Mouse (Mus musculus) lung, embryonic 14.5 days (tissue): ENCODE measurements around the gene Krt42. TPM values are rescaled to one million over a fixed set of nuclear protein-coding genes. Genes with fewer than 3 reads are reported as not detected.

Experiments
- ATAC-seq: fragments of 200-750 bp; cut with Nextera tagmentation; 2 replicates; pipeline ENCODE4 v1.8.0; 2017; ENCODE audit warnings: mild to moderate bottlenecking, moderate TSS enrichment, moderate library complexity; ENCODE audit not compliant: insufficient read depth
- DNase-seq: peaks from one replicate; pipeline ENCODE4 v3.0.0-alpha.2; 2015
- H3K27ac ChIP-seq: fragments of 300-500 bp; sonication (generic); 2 replicates; pipeline ENCODE4 v1.5.1; 2014; ENCODE audit warnings: low read depth, mild to moderate bottlenecking, moderate library complexity
- H3K27me3 ChIP-seq: fragments of 300-500 bp; sonication (generic); 2 replicates; pipeline ENCODE4 v1.6.1; 2014; ENCODE audit warnings: low read length, control low read depth; ENCODE audit not compliant: insufficient read depth
- H3K36me3 ChIP-seq: fragments of 300-500 bp; sonication (generic); 2 replicates; pipeline ENCODE4 v1.6.1; 2014; ENCODE audit warnings: control low read depth; ENCODE audit not compliant: insufficient read depth
- H3K4me1 ChIP-seq: fragments of 300-500 bp; sonication (generic); 2 replicates; pipeline ENCODE4 v1.6.1; 2014; ENCODE audit warnings: antibody characterized with exemption, control low read depth; ENCODE audit not compliant: insufficient read depth
- H3K4me2 ChIP-seq: fragments of 300-500 bp; sonication (generic); 2 replicates; pipeline ENCODE4 v1.6.1; 2014; ENCODE audit warnings: mild to moderate bottlenecking
- H3K4me3 ChIP-seq: fragments of 300-500 bp; sonication (generic); 2 replicates; pipeline ENCODE4 v1.5.1; 2014; ENCODE audit warnings: low read depth, low read length
- H3K9ac ChIP-seq: fragments of 300-500 bp; sonication (generic); 2 replicates; pipeline ENCODE4 v1.6.1; 2014
- H3K9me3 ChIP-seq: fragments of 300-500 bp; sonication (generic); 2 replicates; pipeline ENCODE4 v1.6.1; 2016; ENCODE audit warnings: low read depth, low read length, control low read depth
- CTCF ChIP-seq: IDR thresholded peaks from 2 replicates; pipeline ENCODE4 v1.5.1; 2016; ENCODE audit warnings: antibody characterized with exemption, low read depth
- WGBS: fragments of 180-500 bp; shearing (Covaris S2); extraction: QIAGEN DNeasy Blood & Tissue Kit; methylation state at CpG from one replicate; pipeline ENCODE4 v1.1.7; 2014; 5-methylcytosine and 5-hydroxymethylcytosine counted together
- polyA plus RNA-seq: library from polyadenylated mRNA; unstranded; fragments of >200 nt; fragmentation: Nextera tagmentation; extraction: Ambion mirVana; gene quantifications from 2 replicates; pipeline ENCODE4 v1.2.1, GENCODE M21; 2014

The Krt42 gene
- polyA plus RNA-seq, 1 experiment from 2014 or later: not detected

DNA sequence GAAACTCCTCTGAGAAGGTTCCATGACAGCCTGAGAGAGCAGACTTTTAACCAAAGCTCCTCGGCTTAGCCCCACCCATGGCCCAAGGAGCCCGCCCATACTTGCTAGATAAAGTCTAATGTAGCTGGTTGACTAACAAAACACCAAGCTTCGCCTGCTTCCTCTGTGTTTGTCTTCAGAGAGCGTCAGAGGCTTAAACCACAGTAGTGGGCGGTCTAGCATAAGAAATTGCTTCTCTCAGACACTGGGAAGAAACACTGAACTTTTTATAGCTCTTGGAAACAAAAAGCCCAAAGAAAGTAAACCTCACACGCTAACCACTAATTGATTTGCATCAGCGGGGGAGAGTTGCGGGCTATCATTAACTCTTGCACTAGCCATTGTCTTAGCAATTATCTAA, 47.9 kb downstream of the Krt42 start:
- no peak for TF ChIP-seq CTCF
- Histone ChIP-seq H3K4me3 (no peak overlapping the region), H3K4me2 (no peak overlapping the region), H3K27ac (no peak overlapping the region), H3K9me3 (no peaks in the 10 kb centered on the region), H3K9ac (no peak overlapping the region), H3K36me3 (no peaks in the 10 kb centered on the region), H3K27me3 (no peaks in the 10 kb centered on the region), H3K4me1 (no peaks in the 10 kb centered on the region)
- DNase-seq (no peak), ATAC-seq (no peak)
- WGBS: 65% methylated on average over 8 of the region's 8 CpGs

DNA sequence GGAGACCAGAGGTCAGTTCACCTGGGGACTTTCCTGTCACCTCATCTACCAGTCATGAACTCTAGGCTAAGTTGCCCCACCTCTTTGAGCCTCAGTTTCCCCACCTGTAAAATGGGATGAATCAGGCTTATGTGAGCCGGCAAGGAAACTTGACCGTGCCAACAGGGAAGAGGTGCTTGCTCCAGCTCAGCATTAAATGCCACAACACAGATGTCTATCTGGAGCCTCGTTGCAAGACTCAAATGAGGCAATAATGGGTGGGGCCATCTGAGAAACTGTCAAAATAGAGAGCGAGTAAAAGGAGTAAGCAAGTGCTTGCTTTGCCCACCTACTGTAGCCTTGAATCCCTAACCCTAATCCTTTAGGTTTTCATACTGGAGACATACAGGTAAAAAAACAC, 50.4 kb downstream of the Krt42 start:
- Histone ChIP-seq H3K4me2 (no peak overlapping the region), H3K36me3 (no peaks in the 10 kb centered on the region), H3K27ac (no peak overlapping the region), H3K4me3 (no peak overlapping the region), H3K9ac (no peak overlapping the region), H3K4me1 (no peaks in the 10 kb centered on the region), H3K27me3 (no peaks in the 10 kb centered on the region), H3K9me3 (no peaks in the 10 kb centered on the region)
- TF ChIP-seq CTCF: no peak
- no peak for DNase-seq
- no peak for ATAC-seq
- 82% methylated on average over 4 of the region's 4 CpGs for WGBS

Other genes starting within 250 kb of the Krt42 start
- not detected in 2 replicates for gene Krt33b, start 240.0 kb downstream of the Krt42 start, polyA plus RNA-seq
- not detected in 2 replicates for gene Krt34, start 228.3 kb downstream of the Krt42 start, polyA plus RNA-seq
- not detected in 2 replicates for gene Krt31, start 219.3 kb downstream of the Krt42 start, polyA plus RNA-seq
- not detected in 2 replicates for gene Krt32, start 181.6 kb downstream of the Krt42 start, polyA plus RNA-seq
- gene Krt35, start 173.6 kb downstream of the Krt42 start, polyA plus RNA-seq: not detected in 2 replicates
- gene Krt36, start 164.2 kb downstream of the Krt42 start, polyA plus RNA-seq: 0.11 TPM in 1 of 2 replicates, not detected in the other
- gene Krt13, start 148.3 kb downstream of the Krt42 start, polyA plus RNA-seq: 0.27 TPM in 1 of 2 replicates, not detected in the other
- 3.9 and 4.4 TPM in 2 replicates for gene Krt15, start 133.9 kb downstream of the Krt42 start, polyA plus RNA-seq
- 86.7 and 91.0 TPM in 2 replicates for gene Krt19, start 121.2 kb downstream of the Krt42 start, polyA plus RNA-seq
- gene Krt9, start 76.6 kb downstream of the Krt42 start, polyA plus RNA-seq: not detected in 2 replicates
- gene Krt14, start 62.3 kb downstream of the Krt42 start, polyA plus RNA-seq: 0.31 TPM in 1 of 2 replicates, not detected in the other
- gene Krt16, start 21.0 kb downstream of the Krt42 start, polyA plus RNA-seq: not detected in 2 replicates
- 2.1 and 2.9 TPM in 2 replicates for gene Krt17, start 8.8 kb downstream of the Krt42 start, polyA plus RNA-seq
- gene Eif1, start 50.0 kb upstream of the Krt42 start, polyA plus RNA-seq: 1,908 and 1,918 TPM in 2 replicates
- gene Gast, start 64.5 kb upstream of the Krt42 start, polyA plus RNA-seq: not detected in 2 replicates
- gene Hap1, start 86.3 kb upstream of the Krt42 start, polyA plus RNA-seq: 8.7 and 9.6 TPM in 2 replicates
- 88.3 and 93.1 TPM in 2 replicates for gene Jup, start 127.9 kb upstream of the Krt42 start, polyA plus RNA-seq
- 64.5 and 67.3 TPM in 2 replicates for gene P3h4, start 145.0 kb upstream of the Krt42 start, polyA plus RNA-seq
- gene Fkbp10, start 145.8 kb upstream of the Krt42 start, polyA plus RNA-seq: 135 and 146 TPM in 2 replicates
- gene Nt5c3b, start 171.9 kb upstream of the Krt42 start, polyA plus RNA-seq: 127 and 136 TPM in 2 replicates
- gene Klhl10, start 172.0 kb upstream of the Krt42 start, polyA plus RNA-seq: 0.24 and 0.58 TPM in 2 replicates
- gene Klhl11, start 202.9 kb upstream of the Krt42 start, polyA plus RNA-seq: 10.9 and 12.3 TPM in 2 replicates